Mouse (Mus musculus): Measurements from ENCODE around the gene Olfr251. TPM values are rescaled to one million over a fixed set of nuclear protein-coding genes. Genes with fewer than 3 reads are reported as not detected.
"Not testable (repeated sequence)": the region's sequence is repeated elsewhere in the genome, so short reads cannot be mapped to it uniquely, and the experiment has no call there.

Olfr251 gene
- not detected in 2 replicates for polyA plus RNA-seq (2015; fragmentation: Nextera tagmentation; extraction: Ambion mirVana)

GRCm38 (mm10) chr9:38376786-38377185 is at the start of gene Olfr251:
Olfr251 (plus strand) TSS chr9:38377086.
- Histone ChIP-seq H3K4me2 (no peak within 1 kb of the TSS), H3K27ac (no peak within 1 kb of the TSS), H3K4me1 (no peaks in the 10 kb centered on the region), H3K4me3 (replicated peaks) (no peak within 1 kb of the TSS), H3K36me3 (no peaks in the 10 kb centered on the region), H3K27me3 (replicated peaks) (no peaks in the 10 kb centered on the region), H3K9ac (no peak within 1 kb of the TSS), H3K9me3 (no peaks in the 10 kb centered on the region)
- ATAC-seq (ENCODE audit: insufficient read depth, low FRiP score, low read depth), result no peak
- 55% methylated on average over 2 of the region's 2 CpGs for WGBS

- Histone ChIP-seq H3K9me3 (no peaks in the 10 kb centered on the region), H3K4me2 (no peak within 1 kb of the TSS), H3K9ac (no peak within 1 kb of the TSS), H3K4me1 (no peaks in the 10 kb centered on the region), H3K36me3 (no peaks in the 10 kb centered on the region), H3K27me3 (replicated peaks) (no peaks in the 10 kb centered on the region), H3K4me3 (replicated peaks) (no peak within 1 kb of the TSS), H3K27ac (no peak within 1 kb of the TSS)
- ATAC-seq (ENCODE audit: insufficient read depth, low FRiP score, low read depth), result no peak
- WGBS, result 72% methylated on average over 3 of the region's 3 CpGs
These were observed 48.1 kb upstream of the Olfr251 start, which contains the start of gene Olfr25 for GRCm38 (mm10) chr9:38328760-38329159. Olfr25 (plus strand) TSS chr9:38329060.

GRCm38 (mm10) chr9:38348111-38348510 is 28.8 kb upstream of the Olfr251 start, which contains the start of gene Olfr898:
Olfr898 (plus strand) TSS chr9:38348411.
- H3K4me1 ChIP-seq, result no peaks in the 10 kb centered on the region
- no peak within 1 kb of the TSS for H3K9ac ChIP-seq
- no peak for ATAC-seq (ENCODE audit: insufficient read depth, low FRiP score, low read depth)
- H3K27ac ChIP-seq, result no peak within 1 kb of the TSS
- no peak within 1 kb of the TSS for H3K4me2 ChIP-seq
- H3K9me3 ChIP-seq, result no peaks in the 10 kb centered on the region
- 91% methylated on average over 4 of the region's 4 CpGs for WGBS
- no peaks in the 10 kb centered on the region for H3K36me3 ChIP-seq
- no peak within 1 kb of the TSS for H3K4me3 ChIP-seq (replicated peaks)
- H3K27me3 ChIP-seq (replicated peaks), result no peaks in the 10 kb centered on the region

GRCm38 (mm10) chr9:38366596-38366995 is 10.3 kb upstream of the Olfr251 start, which contains the start of gene Olfr250:
Olfr250 (plus strand) TSS chr9:38366896.
- H3K36me3 ChIP-seq, result no peaks in the 10 kb centered on the region
- H3K4me1 ChIP-seq, result no peaks in the 10 kb centered on the region
- no peak within 1 kb of the TSS for H3K4me3 ChIP-seq (replicated peaks)
- H3K27me3 ChIP-seq (replicated peaks), result no peaks in the 10 kb centered on the region
- H3K4me2 ChIP-seq, result no peak within 1 kb of the TSS
- ATAC-seq (ENCODE audit: insufficient read depth, low FRiP score, low read depth), result no peak
- H3K27ac ChIP-seq, result no peak within 1 kb of the TSS
- H3K9me3 ChIP-seq, result no peaks in the 10 kb centered on the region
- WGBS, result 93% methylated on average over 2 of the region's 2 CpGs
- no peak within 1 kb of the TSS for H3K9ac ChIP-seq

GRCm38 (mm10) chr9:38401398-38401797 is 24.5 kb downstream of the Olfr251 start, which contains the start of gene Olfr147:
Olfr147 (plus strand) TSS chr9:38401698.
- H3K36me3 ChIP-seq, result no peaks in the 10 kb centered on the region
- ATAC-seq (ENCODE audit: insufficient read depth, low FRiP score, low read depth), result no peak

GRCm38 (mm10) chr9:38407502-38407901 is 30.6 kb downstream of the Olfr251 start:
- WGBS, result 94% methylated on average over 3 of the region's 3 CpGs
- H3K36me3 ChIP-seq; H3K9me3 ChIP-seq; H3K4me3 ChIP-seq (replicated peaks); ATAC-seq (ENCODE audit: insufficient read depth, low FRiP score, low read depth); H3K27ac ChIP-seq; H3K9ac ChIP-seq; H3K27me3 ChIP-seq (replicated peaks); H3K4me1 ChIP-seq; H3K4me2 ChIP-seq: not testable (repeated sequence)

More at GRCm38 (mm10) chr9:38401398-38401797, 24.5 kb downstream of the Olfr251 start, which contains the start of gene Olfr147:
- Histone ChIP-seq H3K27me3 (replicated peaks) (no peaks in the 10 kb centered on the region), H3K4me3 (replicated peaks) (no peak within 1 kb of the TSS), H3K9me3 (no peaks in the 10 kb centered on the region), H3K4me1 (no peaks in the 10 kb centered on the region), H3K9ac (no peak within 1 kb of the TSS), H3K27ac (no peak within 1 kb of the TSS), H3K4me2 (no peak within 1 kb of the TSS)
- 77% methylated on average over 1 of the region's 1 CpGs for WGBS

GRCm38 (mm10) chr9:38413502-38413901 is 36.6 kb downstream of the Olfr251 start:
- ATAC-seq (ENCODE audit: insufficient read depth, low FRiP score, low read depth); H3K4me1 ChIP-seq: not testable (repeated sequence)

GRCm38 (mm10) chr9:38423801-38424200 is 46.9 kb downstream of the Olfr251 start:
- no peak for ATAC-seq (ENCODE audit: insufficient read depth, low FRiP score, low read depth)
- H3K4me3 ChIP-seq (replicated peaks), result no peak overlapping the region
- H3K27me3 ChIP-seq (replicated peaks), result no peaks in the 10 kb centered on the region
- H3K9ac ChIP-seq, result no peak overlapping the region
- H3K4me1 ChIP-seq, result no peaks in the 10 kb centered on the region
- no peaks in the 10 kb centered on the region for H3K36me3 ChIP-seq
- no peak overlapping the region for H3K27ac ChIP-seq
- no peaks in the 10 kb centered on the region for H3K9me3 ChIP-seq
- H3K4me2 ChIP-seq, result no peak overlapping the region

More at GRCm38 (mm10) chr9:38413502-38413901, 36.6 kb downstream of the Olfr251 start:
- H3K4me2 ChIP-seq; H3K27ac ChIP-seq; H3K27me3 ChIP-seq (replicated peaks); H3K9me3 ChIP-seq; H3K36me3 ChIP-seq; H3K9ac ChIP-seq; H3K4me3 ChIP-seq (replicated peaks): not testable (repeated sequence)
- WGBS, result 87% methylated on average over 14 of the region's 14 CpGs

- no peaks in the 10 kb centered on the region for H3K27me3 ChIP-seq (replicated peaks)
- ATAC-seq (ENCODE audit: insufficient read depth, low FRiP score, low read depth), result no peak
- WGBS, result 44% methylated on average over 1 of the region's 1 CpGs
- H3K9me3 ChIP-seq, result no peaks in the 10 kb centered on the region
- no peaks in the 10 kb centered on the region for H3K4me1 ChIP-seq
- H3K4me2 ChIP-seq, result no peak overlapping the region
- H3K27ac ChIP-seq, result no peak overlapping the region
- H3K4me3 ChIP-seq (replicated peaks), result no peak overlapping the region
- H3K36me3 ChIP-seq, result no peaks in the 10 kb centered on the region
- no peak overlapping the region for H3K9ac ChIP-seq
These were observed 50.1 kb downstream of the Olfr251 start for GRCm38 (mm10) chr9:38427026-38427425.

GRCm38 (mm10) chr9:38429155-38429554 is 52.3 kb downstream of the Olfr251 start, which contains the start of gene Olfr901:
Olfr901 (plus strand) TSS chr9:38429455.
- 78% methylated on average over 1 of the region's 1 CpGs for WGBS
- H3K4me2 ChIP-seq, result no peak within 1 kb of the TSS
- no peak for ATAC-seq (ENCODE audit: insufficient read depth, low FRiP score, low read depth)
- no peaks in the 10 kb centered on the region for H3K9me3 ChIP-seq
- no peak within 1 kb of the TSS for H3K27ac ChIP-seq
- H3K4me1 ChIP-seq, result no peaks in the 10 kb centered on the region
- no peaks in the 10 kb centered on the region for H3K27me3 ChIP-seq (replicated peaks)
- H3K9ac ChIP-seq, result no peak within 1 kb of the TSS
- no peak within 1 kb of the TSS for H3K4me3 ChIP-seq (replicated peaks)
- H3K36me3 ChIP-seq, result no peaks in the 10 kb centered on the region

Other genes with a start within 250 kb of the Olfr251 start
- not detected in 2 replicates for gene Olfr890, start 234.6 kb upstream of the Olfr251 start, polyA plus RNA-seq (2015; fragmentation: Nextera tagmentation; extraction: Ambion mirVana)
- gene Olfr891, start 196.3 kb upstream of the Olfr251 start, polyA plus RNA-seq (2015; fragmentation: Nextera tagmentation; extraction: Ambion mirVana), result not detected in 2 replicates
- gene Olfr893, start 168.7 kb upstream of the Olfr251 start, polyA plus RNA-seq (2015; fragmentation: Nextera tagmentation; extraction: Ambion mirVana), result not detected in 2 replicates
- gene Olfr894, start 159.0 kb upstream of the Olfr251 start, polyA plus RNA-seq (2015; fragmentation: Nextera tagmentation; extraction: Ambion mirVana), result not detected in 2 replicates
- not detected in 2 replicates for gene Olfr143, start 124.3 kb upstream of the Olfr251 start, polyA plus RNA-seq (2015; fragmentation: Nextera tagmentation; extraction: Ambion mirVana)
- gene Olfr895, start 109.2 kb upstream of the Olfr251 start, polyA plus RNA-seq (2015; fragmentation: Nextera tagmentation; extraction: Ambion mirVana), result not detected in 2 replicates
- not detected in 2 replicates for gene Olfr896-ps1, start 86.0 kb upstream of the Olfr251 start, polyA plus RNA-seq (2015; fragmentation: Nextera tagmentation; extraction: Ambion mirVana)
- gene Olfr25, start 48.0 kb upstream of the Olfr251 start, polyA plus RNA-seq (2015; fragmentation: Nextera tagmentation; extraction: Ambion mirVana), result not detected in 2 replicates
- not detected in 2 replicates for gene Olfr898, start 28.7 kb upstream of the Olfr251 start, polyA plus RNA-seq (2015; fragmentation: Nextera tagmentation; extraction: Ambion mirVana)
- gene Olfr250, start 10.2 kb upstream of the Olfr251 start, polyA plus RNA-seq (2015; fragmentation: Nextera tagmentation; extraction: Ambion mirVana), result not detected in 2 replicates
- not detected in 2 replicates for gene Olfr147, start 24.6 kb downstream of the Olfr251 start, polyA plus RNA-seq (2015; fragmentation: Nextera tagmentation; extraction: Ambion mirVana)
- gene Olfr901, start 52.4 kb downstream of the Olfr251 start, polyA plus RNA-seq (2015; fragmentation: Nextera tagmentation; extraction: Ambion mirVana), result not detected in 2 replicates
- gene Olfr902, start 70.6 kb downstream of the Olfr251 start, polyA plus RNA-seq (2015; fragmentation: Nextera tagmentation; extraction: Ambion mirVana), result not detected in 2 replicates
- gene Olfr904, start 86.1 kb downstream of the Olfr251 start, polyA plus RNA-seq (2015; fragmentation: Nextera tagmentation; extraction: Ambion mirVana), result not detected in 2 replicates
- not detected in 2 replicates for gene Olfr905, start 94.0 kb downstream of the Olfr251 start, polyA plus RNA-seq (2015; fragmentation: Nextera tagmentation; extraction: Ambion mirVana)
- not detected in 2 replicates for gene Olfr906, start 110.0 kb downstream of the Olfr251 start, polyA plus RNA-seq (2015; fragmentation: Nextera tagmentation; extraction: Ambion mirVana)
- gene Olfr907, start 118.7 kb downstream of the Olfr251 start, polyA plus RNA-seq (2015; fragmentation: Nextera tagmentation; extraction: Ambion mirVana), result not detected in 2 replicates
- not detected in 2 replicates for gene Olfr911-ps1, start 144.5 kb downstream of the Olfr251 start, polyA plus RNA-seq (2015; fragmentation: Nextera tagmentation; extraction: Ambion mirVana)
- gene Olfr910, start 160.8 kb downstream of the Olfr251 start, polyA plus RNA-seq (2015; fragmentation: Nextera tagmentation; extraction: Ambion mirVana), result not detected in 2 replicates
- gene Olfr912, start 203.1 kb downstream of the Olfr251 start, polyA plus RNA-seq (2015; fragmentation: Nextera tagmentation; extraction: Ambion mirVana), result not detected in 2 replicates
- not detected in 2 replicates for gene Olfr913, start 215.7 kb downstream of the Olfr251 start, polyA plus RNA-seq (2015; fragmentation: Nextera tagmentation; extraction: Ambion mirVana)
- gene Olfr914, start 228.0 kb downstream of the Olfr251 start, polyA plus RNA-seq (2015; fragmentation: Nextera tagmentation; extraction: Ambion mirVana), result not detected in 2 replicates

Measured in stomach, embryonic 15.5 days (tissue).